Mouse (Mus musculus) liver, postnatal 0 days (tissue): ENCODE data around the gene Sdk2.
A peak's percentile ranks its signal among the peaks of the same experiment; 100 is the strongest.

ENCODE experiments used
- CTCF ChIP-seq: sonication (generic); IDR thresholded peaks from 2 replicates; pipeline ENCODE4 v1.5.1; 2016; ENCODE audit warnings: antibody characterized with exemption, low read depth
- EP300 ChIP-seq: IDR thresholded peaks from 2 replicates; pipeline ENCODE4 v1.6.1; 2016; ENCODE audit warnings: antibody characterized with exemption, low read depth, mild to moderate bottlenecking

DNA sequence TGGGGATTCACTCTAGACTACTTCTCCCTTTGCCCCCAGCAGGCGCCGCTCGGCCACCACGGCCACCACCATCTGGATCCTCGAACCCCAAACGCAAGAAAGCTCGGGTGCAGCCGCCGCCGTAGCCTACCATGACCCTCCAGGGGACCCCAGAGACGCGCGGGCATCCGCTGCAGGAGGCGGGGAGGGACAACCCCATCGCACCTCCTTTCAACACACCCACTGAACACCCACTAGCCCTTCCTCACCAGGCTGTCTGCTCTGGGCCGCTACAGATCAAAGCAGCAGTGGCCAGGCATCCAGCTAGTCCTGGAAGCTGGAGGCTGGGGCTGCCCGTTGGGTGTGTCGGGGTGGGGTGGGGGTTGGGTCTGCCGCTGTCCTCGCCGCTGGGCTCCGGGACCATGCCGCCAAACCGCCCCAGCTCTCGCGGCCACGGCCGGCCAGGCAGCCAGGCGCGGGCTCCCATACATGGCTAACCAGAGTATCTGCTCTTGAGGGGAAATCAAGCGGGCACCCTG, 1.9 kb downstream of the Sdk2 start:
- TF ChIP-seq EP300, result no peak
- 0 out of 2 replicates have a peak, but pooled peaks have one; percentile 5 for TF ChIP-seq CTCF
